Mouse (Mus musculus): ENCODE results near the gene Prr12.

DNA sequence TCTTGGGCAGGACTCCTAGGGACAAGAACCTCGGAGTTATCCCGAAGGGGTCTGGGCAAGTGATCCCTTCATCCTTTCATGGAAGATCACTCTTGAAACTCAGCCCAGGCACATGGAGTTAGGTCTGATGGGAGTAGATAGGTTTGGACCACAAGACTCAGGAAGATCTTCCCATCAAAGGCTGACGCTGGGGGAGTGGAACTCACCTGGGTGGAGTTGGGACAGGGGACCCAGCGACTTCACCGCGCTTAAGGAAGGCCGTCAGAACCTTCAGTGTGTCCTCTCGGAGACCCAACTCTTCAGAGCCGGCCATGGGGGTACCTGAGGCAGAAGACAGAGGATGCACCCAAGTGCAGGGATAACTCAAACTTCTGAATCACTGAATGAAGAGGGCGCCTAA, 56.0 kb downstream of the Prr12 start:
- TF ChIP-seq CTCF (IDR thresholded peaks at IDR 0.05; ENCODE audit: insufficient read depth, low read length) (no peak), POLR2A (IDR thresholded peaks at IDR 0.05; ENCODE audit: borderline replicate concordance, extremely low read depth, low read depth, low read length) (no peak)

Measured in lung, adult 2 months (tissue).